Mouse (Mus musculus) ES-E14 (cell line): ENCODE measurements at regions not wholly inside any gene's neighbourhood (a gene's known extent, or its start where the extent isn't known, plus 50 kb on each side); places are given as distances from the start of the nearest gene placed in this dataset.

Experiments
- CHD2 ChIP-seq: IDR thresholded peaks from 2 replicates; pipeline ENCODE4 v1.6.1; 2014; ENCODE audit warnings: mild to moderate bottlenecking, low read depth, low read length, inconsistent platforms
- MAFK ChIP-seq: IDR thresholded peaks from 2 replicates; pipeline ENCODE4 v1.6.1; 2014; ENCODE audit warnings: mild to moderate bottlenecking, low read depth, low read length, inconsistent platforms; ENCODE audit not compliant: insufficient read depth
- ZC3H11A ChIP-seq: IDR thresholded peaks from 2 replicates; pipeline ENCODE4 v1.6.1; 2012; ENCODE audit warnings: low read depth, mild to moderate bottlenecking, inconsistent platforms, low read length, borderline replicate concordance
- ZNF384 ChIP-seq: IDR thresholded peaks from 2 replicates; pipeline ENCODE4 v1.6.1; 2012; ENCODE audit warnings: low read depth, low read length, inconsistent platforms

DNA sequence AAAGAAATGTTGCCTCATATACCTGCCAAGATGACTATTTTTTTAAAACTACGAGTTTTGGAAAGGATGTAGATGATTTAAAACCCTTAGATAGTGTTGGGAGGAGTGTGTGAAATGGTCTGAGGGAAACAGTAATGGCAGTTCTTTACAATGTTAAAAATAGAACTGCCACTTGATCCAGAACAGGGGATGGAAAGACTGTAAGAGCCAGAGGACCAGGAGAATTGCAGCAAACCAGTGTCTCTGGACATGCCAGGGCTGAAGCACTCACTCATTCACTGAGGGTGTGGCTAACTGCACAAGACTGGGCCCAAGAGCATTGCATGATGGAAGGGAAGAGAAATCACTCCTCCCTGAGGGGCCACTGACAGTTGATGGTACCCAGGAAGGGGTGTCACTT lies 53.9 kb upstream of the Rasgef1b start:
- TF ChIP-seq MAFK = no peak
- no peak for TF ChIP-seq CHD2
- no peak for TF ChIP-seq ZNF384
- no peak for TF ChIP-seq ZC3H11A
